Mouse (Mus musculus) T-helper 17 cell (primary cell): ENCODE measurements around the gene Gpr35.

Experiments
- in situ Hi-C, 2 experiments: fragments of 300-600 bp; cut with MboI, MseI; formaldehyde crosslinking; loops; 1 replicate in 1 of 2; 2 replicates in 1 of 2; pipeline ENCODE4 v1.15.1; 2025; ENCODE audit warnings: high pct_unique_total_duplicates in 2 of 2

Gene Gpr35

GRCm38 (mm10) chr1:92950607-92951006 is at the start of gene Gpr35:
Gene Gpr35, plus strand, starts transcription at chr1:92950865.
- in situ Hi-C loops: no loop called here

- in situ Hi-C loops: loop anchor here (5.0 to 25.0 kb wide), 4 partner anchors 60 to 1815 kb away; no protein-coding TSS in a partner anchor
These were observed 47.9 kb upstream of the Gpr35 start, which contains the start of gene Ankmy1 for GRCm38 (mm10) chr1:92902786-92903185. Gene Ankmy1, minus strand, starts transcription at chr1:92902906.

GRCm38 (mm10) chr1:92903627-92904026 is 47.0 kb upstream of the Gpr35 start:
- in situ Hi-C loops: loop anchor here (5.0 to 25.0 kb wide), 4 partner anchors 61 to 1816 kb away; no protein-coding TSS in a partner anchor

- in situ Hi-C loops: loop anchor here (10.0 to 25.0 kb wide), 3 partner anchors 729 to 1819 kb away; no protein-coding TSS in a partner anchor
These were observed 44.9 kb upstream of the Gpr35 start for GRCm38 (mm10) chr1:92905703-92906310.

GRCm38 (mm10) chr1:92906779-92907631 is 43.7 kb upstream of the Gpr35 start, which contains the start of gene Dusp28:
Gene Dusp28, plus strand, starts transcription at chr1:92906981.
- in situ Hi-C loops: loop anchor here (10.0 to 25.0 kb wide), 3 partner anchors 728 to 1820 kb away; no protein-coding TSS in a partner anchor

- in situ Hi-C loops: loop anchor here (10.0 to 25.0 kb wide), 3 partner anchors 727 to 1820 kb away; no protein-coding TSS in a partner anchor
These were observed 42.9 kb upstream of the Gpr35 start for GRCm38 (mm10) chr1:92907632-92908360.

GRCm38 (mm10) chr1:92908664-92909063 is 42.0 kb upstream of the Gpr35 start:
- in situ Hi-C loops: loop anchor here (10.0 to 25.0 kb wide), 3 partner anchors 726 to 1821 kb away; no protein-coding TSS in a partner anchor

GRCm38 (mm10) chr1:92909068-92909467 is 41.6 kb upstream of the Gpr35 start:
- in situ Hi-C loops: loop anchor here (10.0 to 25.0 kb wide), 3 partner anchors 726 to 1822 kb away; no protein-coding TSS in a partner anchor

GRCm38 (mm10) chr1:92910239-92910885 is 40.3 kb upstream of the Gpr35 start, which contains the start of gene Rnpepl1:
Gene Rnpepl1, plus strand, starts transcription at chr1:92910783.
- in situ Hi-C loops: loop anchor here (25.0 kb wide), 2 partner anchors 1127 to 1823 kb away; no protein-coding TSS in a partner anchor

- in situ Hi-C loops: loop anchor here (25.0 kb wide), 2 partner anchors 1126 to 1824 kb away; no protein-coding TSS in a partner anchor
These were observed 39.5 kb upstream of the Gpr35 start for GRCm38 (mm10) chr1:92910925-92911720.

GRCm38 (mm10) chr1:92911721-92912138 is 38.9 kb upstream of the Gpr35 start:
- in situ Hi-C loops: loop anchor here (25.0 kb wide), 2 partner anchors 1126 to 1824 kb away; no protein-coding TSS in a partner anchor

- in situ Hi-C loops: loop anchor here (25.0 kb wide), 2 partner anchors 1125 to 1825 kb away; no protein-coding TSS in a partner anchor
These were observed 38.4 kb upstream of the Gpr35 start for GRCm38 (mm10) chr1:92912286-92912685.

- in situ Hi-C loops: loop anchor here (25.0 kb wide), 2 partner anchors 1123 to 1827 kb away; no protein-coding TSS in a partner anchor
These were observed 36.4 kb upstream of the Gpr35 start for GRCm38 (mm10) chr1:92914239-92914638.

GRCm38 (mm10) chr1:92914993-92915392 is 35.7 kb upstream of the Gpr35 start:
- in situ Hi-C loops: loop anchor here (25.0 kb wide), 2 partner anchors 1122 to 1828 kb away; no protein-coding TSS in a partner anchor

GRCm38 (mm10) chr1:92916725-92917124 is 33.9 kb upstream of the Gpr35 start:
- in situ Hi-C loops: loop anchor here (25.0 kb wide), 2 partner anchors 1121 to 1829 kb away; no protein-coding TSS in a partner anchor

GRCm38 (mm10) chr1:92919151-92919550 is 31.5 kb upstream of the Gpr35 start:
- in situ Hi-C loops: loop anchor here (25.0 kb wide), 2 partner anchors 1118 to 1832 kb away; no protein-coding TSS in a partner anchor

GRCm38 (mm10) chr1:92919775-92920174 is 30.9 kb upstream of the Gpr35 start:
- in situ Hi-C loops: loop anchor here (25.0 kb wide), 2 partner anchors 1118 to 1832 kb away; no protein-coding TSS in a partner anchor

GRCm38 (mm10) chr1:92920474-92921200 is 30.0 kb upstream of the Gpr35 start:
- in situ Hi-C loops: loop anchor here (25.0 kb wide), 2 partner anchors 1117 to 1833 kb away; no protein-coding TSS in a partner anchor
